Mouse (Mus musculus) heart, adult 9 months (tissue): Measurements from ENCODE around the gene Zcchc3.

ENCODE experiments used
- DNase-seq, 2 experiments: peaks; one replicate each; pipeline ENCODE4 v3.0.0; 2022; ENCODE audit warnings: low spot score in 2 of 2

Zcchc3 gene

DNA sequence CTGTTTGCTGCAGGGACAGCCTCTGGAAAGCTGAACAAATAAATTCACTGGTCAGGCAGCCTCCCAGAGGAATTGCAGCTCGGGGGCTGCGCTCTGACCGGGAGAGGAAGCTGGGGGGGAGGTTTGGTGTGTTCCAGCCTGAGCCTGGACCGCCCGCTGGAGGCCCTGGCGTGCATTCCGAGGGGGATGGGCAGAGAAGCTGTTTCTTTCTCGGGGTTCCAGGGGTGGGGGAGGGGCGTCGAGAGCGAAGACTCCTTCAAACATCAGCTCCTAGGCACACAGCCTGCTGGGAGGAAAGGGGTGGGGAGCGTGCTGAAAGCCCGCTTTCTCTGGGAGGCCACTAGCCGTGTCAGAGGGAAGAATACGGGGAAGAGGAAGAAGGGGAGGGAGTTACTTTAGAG lies 3.9 kb downstream of the Zcchc3 start:
- DNase-seq, result peak; percentile 85 to 87

DNA sequence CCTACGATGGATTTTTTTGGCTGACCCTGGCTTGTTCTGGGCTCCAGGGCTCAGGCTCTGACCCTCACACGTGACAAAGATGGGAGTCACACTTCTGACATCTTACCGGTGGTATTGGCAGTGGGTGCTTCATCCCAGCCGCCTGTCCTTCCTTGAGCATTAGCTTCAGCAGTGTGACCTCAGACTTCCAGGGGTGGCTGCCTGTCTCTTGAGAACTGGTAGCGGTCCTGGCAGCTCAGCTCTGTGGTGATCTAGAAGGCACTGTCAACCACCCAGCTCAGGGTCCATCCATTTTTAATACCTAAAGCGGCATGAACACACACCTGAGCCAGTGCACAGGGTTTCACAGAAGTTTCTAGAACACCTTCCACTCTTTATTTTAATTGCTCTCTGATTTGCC lies 5.0 kb downstream of the Zcchc3 start:
- no peak for DNase-seq

GRCm38 (mm10) chr2:152406126-152406525 lies 8.7 kb downstream of the Zcchc3 start:
- peak; percentile 94 for DNase-seq

GRCm38 (mm10) chr2:152399122-152399542 lies 15.7 kb downstream of the Zcchc3 start:
- no peak for DNase-seq

DNA sequence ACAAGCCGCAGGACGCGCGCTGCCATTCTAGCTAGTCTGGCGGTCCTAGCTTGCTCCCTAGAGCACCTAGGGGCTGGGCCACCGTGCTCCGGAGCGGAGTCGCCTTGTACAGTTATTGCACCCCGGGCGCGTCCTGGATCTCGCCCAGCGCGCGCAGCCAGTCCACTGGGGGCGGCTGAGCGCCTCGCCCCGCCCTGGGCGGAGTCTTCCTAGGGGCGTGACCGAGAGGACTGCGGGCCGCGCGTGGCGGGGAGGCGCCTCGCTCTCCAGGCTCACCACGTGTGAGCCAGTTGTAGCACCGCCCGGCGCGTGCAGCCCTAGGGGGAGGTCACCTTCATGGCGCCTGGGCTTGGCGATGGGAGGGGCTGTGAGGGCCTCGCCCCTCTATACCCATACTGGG lies 16.1 kb downstream of the Zcchc3 start:
- peak; percentile 93 to 95 for DNase-seq

GRCm38 (mm10) chr2:152397680-152398435 lies 17.0 kb downstream of the Zcchc3 start, which contains the start of gene Sox12:
Gene Sox12, minus strand, starts transcription at chr2:152398063.
- peak; percentile 85 to 92 for DNase-seq

DNA sequence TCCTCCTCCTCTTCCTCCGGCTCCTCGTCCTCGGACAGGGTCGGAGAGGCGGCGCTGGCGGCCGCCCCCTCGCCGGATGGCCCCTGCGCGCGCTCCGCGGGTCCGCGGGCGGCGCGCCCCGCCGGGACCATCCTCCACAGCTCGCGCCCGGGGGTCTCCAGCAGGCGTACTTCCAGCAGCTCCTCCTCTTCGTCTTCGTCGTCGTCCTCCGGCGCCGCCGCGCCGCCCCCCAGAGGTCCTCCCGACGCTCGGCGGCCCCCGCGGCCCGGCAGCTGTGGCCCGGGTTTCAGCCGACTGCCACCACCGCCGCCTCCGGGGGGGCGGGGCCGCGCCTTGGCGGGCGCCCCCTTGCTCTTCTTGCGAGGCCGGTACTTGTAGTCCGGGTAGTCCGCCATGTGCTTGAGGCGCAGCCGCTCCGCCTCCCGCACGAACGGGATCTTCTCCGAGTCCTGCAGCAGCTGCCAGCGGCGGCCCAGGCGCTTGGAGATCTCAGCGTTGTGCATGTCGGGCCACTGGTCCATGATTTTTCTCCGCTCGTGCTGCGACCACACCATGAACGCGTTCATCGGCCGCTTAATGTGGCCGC lies 17.7 kb downstream of the Zcchc3 start:
- DNase-seq, result peak; percentile 79

- DNase-seq, result peak; percentile 78 to 79
Measured at GRCm38 (mm10) chr2:152396110-152397003, 18.5 kb downstream of the Zcchc3 start.

DNA sequence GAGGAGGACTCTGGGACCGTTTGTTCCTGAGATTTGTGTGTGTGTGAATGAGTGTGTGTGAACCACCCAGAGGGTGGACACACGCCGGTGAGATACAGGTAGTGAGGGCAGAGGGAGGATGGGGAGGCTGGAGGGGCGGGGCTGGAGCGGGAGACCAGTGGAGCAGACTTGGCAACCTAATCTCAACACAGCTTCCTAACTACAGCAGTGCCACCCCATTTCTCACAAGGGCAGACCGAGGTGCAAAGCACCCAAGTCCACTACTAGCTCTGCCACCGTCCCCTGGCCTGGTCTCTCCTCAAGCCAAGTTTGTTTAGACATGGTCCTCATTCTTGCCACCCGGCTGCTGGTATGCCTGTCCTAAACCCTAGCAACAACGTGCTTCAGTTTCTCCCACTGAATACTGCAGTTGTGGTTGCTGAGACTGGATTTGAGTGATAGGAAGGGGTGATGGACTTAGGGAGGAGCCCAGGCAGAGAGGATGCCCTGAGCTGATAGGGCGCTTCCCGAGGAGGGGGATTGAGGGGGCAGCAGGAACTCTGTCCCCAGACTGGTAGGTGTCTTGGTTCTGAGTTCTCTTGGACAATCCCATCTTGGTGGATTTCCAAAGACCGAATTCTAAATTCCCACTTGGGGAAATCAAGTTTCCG lies 19.4 kb downstream of the Zcchc3 start:
- DNase-seq, result no peak

GRCm38 (mm10) chr2:152393225-152394017 lies 21.4 kb downstream of the Zcchc3 start:
- DNase-seq, result no peak

GRCm38 (mm10) chr2:152392786-152393185 lies 22.0 kb downstream of the Zcchc3 start:
- DNase-seq, result peak; percentile 54 to 64

DNA sequence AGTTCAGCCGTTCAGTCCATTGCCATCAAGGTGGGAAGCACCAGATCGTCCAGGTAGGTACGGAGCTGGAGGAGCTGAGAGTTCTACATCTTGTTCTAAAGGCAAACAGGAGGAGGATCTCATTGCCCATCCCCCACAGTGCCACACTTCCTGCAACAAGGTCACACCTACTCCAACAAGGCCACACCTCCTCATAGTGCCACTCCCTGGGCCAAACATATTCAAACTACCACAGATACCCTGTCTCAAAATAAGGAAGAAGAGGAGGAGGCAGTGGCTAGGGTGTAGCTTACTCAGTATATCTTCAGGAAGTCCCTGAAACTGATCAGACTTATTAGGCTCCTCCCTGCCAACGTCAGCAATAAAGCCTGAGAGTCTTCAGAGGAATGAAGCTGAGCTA lies 30.6 kb downstream of the Zcchc3 start:
- DNase-seq, result no peak

- no peak for DNase-seq
Measured at GRCm38 (mm10) chr2:152376345-152376741, 38.5 kb downstream of the Zcchc3 start, which contains the start of gene Nrsn2. Gene Nrsn2, minus strand, starts transcription at chr2:152376638.

GRCm38 (mm10) chr2:152375652-152376344 lies 39.0 kb downstream of the Zcchc3 start:
- no peak for DNase-seq

DNA sequence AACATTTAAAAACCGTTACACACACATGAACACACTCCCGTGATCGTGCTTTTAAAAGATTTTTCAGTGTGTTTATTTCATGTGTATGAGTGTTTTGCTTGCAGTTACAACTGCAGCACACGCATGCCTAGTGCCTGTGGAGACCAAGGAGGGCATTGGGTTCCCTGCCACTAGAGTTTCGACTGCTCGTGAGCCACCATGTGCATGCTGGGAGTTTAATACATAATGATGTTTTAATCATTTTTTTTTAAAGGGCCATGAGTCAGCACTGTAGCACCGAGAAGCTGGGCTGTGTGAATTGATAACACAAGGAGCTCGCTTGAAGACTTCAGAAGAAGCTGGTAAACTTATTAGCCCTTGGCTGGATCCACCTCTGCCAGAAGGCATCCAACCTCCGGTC lies 41.3 kb downstream of the Zcchc3 start:
- DNase-seq, result no peak

GRCm38 (mm10) chr2:152372661-152373060 lies 42.2 kb downstream of the Zcchc3 start:
- no peak for DNase-seq

DNA sequence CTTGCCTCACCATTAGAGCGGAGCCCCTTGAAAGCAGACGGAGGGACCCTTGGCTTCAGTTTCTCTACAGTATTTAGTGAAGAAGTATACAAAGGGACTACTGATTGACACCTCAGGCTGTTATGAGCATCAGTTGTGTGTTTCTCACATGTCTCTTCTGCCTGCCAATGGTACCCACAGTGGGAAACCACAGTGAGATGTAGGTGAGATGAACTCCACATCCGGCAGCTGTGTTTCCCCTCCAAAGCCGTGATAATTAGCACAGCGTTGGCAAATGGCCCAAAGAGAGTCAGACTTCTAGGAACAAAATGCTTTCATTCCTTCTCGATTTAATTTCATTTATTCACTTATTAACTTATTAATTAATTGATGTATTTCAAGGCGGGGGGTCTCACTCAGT lies 42.7 kb downstream of the Zcchc3 start:
- no peak for DNase-seq

DNA sequence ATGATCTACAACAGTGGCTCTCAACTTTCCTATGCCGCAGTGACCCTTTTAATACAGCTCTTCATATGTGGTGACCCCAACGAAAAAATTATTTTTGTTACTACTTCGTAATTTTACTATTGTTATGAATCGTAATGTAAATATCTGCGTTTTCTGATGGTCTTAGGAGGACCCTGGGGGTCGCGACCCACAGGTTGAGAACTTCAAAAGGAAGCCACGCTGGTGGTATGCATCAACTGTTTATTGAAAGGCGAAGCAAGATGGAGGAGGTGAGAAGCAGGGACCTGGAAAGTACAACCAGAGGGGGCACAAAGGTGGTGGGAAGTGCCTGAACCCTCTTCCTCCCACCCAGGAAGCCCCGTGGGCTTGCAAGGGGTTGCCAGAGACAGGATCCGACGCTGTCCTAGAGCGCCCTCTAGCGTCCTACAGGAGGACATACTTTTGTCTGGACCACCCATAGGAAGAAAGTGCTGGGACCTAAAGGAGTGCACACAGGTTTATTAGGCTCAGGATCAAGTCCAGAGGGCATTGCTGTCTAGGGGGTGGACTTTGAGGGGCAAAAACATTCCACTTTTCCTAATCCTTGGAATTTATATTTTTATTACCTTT lies 46.2 kb downstream of the Zcchc3 start:
- peak in 1 of 2 experiments; percentile 43 for DNase-seq

DNA sequence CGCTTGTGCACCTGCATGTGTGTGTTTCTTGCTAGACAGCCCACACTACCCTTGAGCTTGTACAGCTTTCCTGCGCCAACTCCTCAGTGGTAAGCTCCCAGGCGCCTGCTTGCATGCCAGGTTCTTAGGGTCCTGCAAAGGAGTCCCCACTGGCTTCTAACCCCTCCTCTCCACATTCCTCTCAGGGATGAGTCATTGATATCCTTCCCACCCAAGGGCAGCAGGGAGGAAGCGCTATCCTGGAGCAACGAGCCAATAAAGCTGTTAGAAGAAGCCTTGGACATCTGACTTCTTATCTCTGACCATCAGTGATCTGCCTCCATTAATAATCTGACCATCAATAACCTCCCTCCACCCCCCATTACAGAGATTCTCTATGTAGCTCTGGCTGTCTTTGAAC lies 46.9 kb downstream of the Zcchc3 start:
- DNase-seq, result no peak
